Mouse (Mus musculus) left cerebral cortex, adult 9 months (tissue): Measurements from ENCODE around the gene Hdac7.

Source experiments
- DNase-seq, 2 experiments: peaks; one replicate each; pipeline ENCODE4 v3.0.0; 2022; ENCODE audit warnings: low spot score in 2 of 2

Gene Hdac7

GRCm38 (mm10) chr15:97789761-97790505 lies 54.4 kb downstream of the Hdac7 start:
- peak in 1 of 2 experiments; percentile 54 for DNase-seq

GRCm38 (mm10) chr15:97788821-97789220 lies 55.5 kb downstream of the Hdac7 start:
- peak in 1 of 2 experiments; percentile 77 for DNase-seq

- DNase-seq: peak in 1 of 2 experiments; percentile 34
These were observed 56.3 kb downstream of the Hdac7 start for GRCm38 (mm10) chr15:97787799-97788667.

GRCm38 (mm10) chr15:97787148-97787798 lies 57.0 kb downstream of the Hdac7 start:
- no peak for DNase-seq

GRCm38 (mm10) chr15:97786412-97787112 lies 57.7 kb downstream of the Hdac7 start:
- no peak for DNase-seq

- DNase-seq: no peak
These were observed 58.4 kb downstream of the Hdac7 start for GRCm38 (mm10) chr15:97785731-97786411.

- no peak for DNase-seq
These were observed 59.6 kb downstream of the Hdac7 start for GRCm38 (mm10) chr15:97784561-97785161.

GRCm38 (mm10) chr15:97784092-97784559 lies 60.2 kb downstream of the Hdac7 start:
- peak in 1 of 2 experiments; percentile 86 for DNase-seq

- no peak for DNase-seq
These were observed 61.6 kb downstream of the Hdac7 start for GRCm38 (mm10) chr15:97782749-97783105.

GRCm38 (mm10) chr15:97781961-97782748 lies 62.1 kb downstream of the Hdac7 start:
- no peak for DNase-seq

- no peak for DNase-seq
These were observed 63.7 kb downstream of the Hdac7 start for GRCm38 (mm10) chr15:97780611-97781031.

GRCm38 (mm10) chr15:97779576-97779975 lies 64.7 kb downstream of the Hdac7 start:
- DNase-seq: no peak

GRCm38 (mm10) chr15:97778311-97779098 lies 65.8 kb downstream of the Hdac7 start, which contains the start of gene Slc48a1:
Slc48a1 (plus strand) TSS chr15:97778520.
- DNase-seq: no peak

- no peak for DNase-seq
These were observed 67.4 kb downstream of the Hdac7 start for GRCm38 (mm10) chr15:97776919-97777318.

GRCm38 (mm10) chr15:97776514-97776913 lies 67.8 kb downstream of the Hdac7 start:
- DNase-seq: peak in 1 of 2 experiments; percentile 79

- no peak for DNase-seq
These were observed 70.3 kb downstream of the Hdac7 start for GRCm38 (mm10) chr15:97773961-97774370.

GRCm38 (mm10) chr15:97773108-97773507 lies 71.2 kb downstream of the Hdac7 start:
- DNase-seq: no peak

GRCm38 (mm10) chr15:97770280-97770679 lies 74.0 kb downstream of the Hdac7 start:
- DNase-seq: no peak

- no peak for DNase-seq
These were observed 76.1 kb downstream of the Hdac7 start for GRCm38 (mm10) chr15:97768192-97768591.
